Comparison of ENCODE assay signal across 8 mouse cellular contexts in genomic region chr14:27038783-27039182, GRCm38 (mm10). TPM values are rescaled to one million over a fixed set of nuclear protein-coding genes. Genes with fewer than 3 reads are reported as not detected.
DNase-seq lines count a peak whose midpoint lies in the region; ATAC-seq and TF ChIP-seq lines count a peak whose summit lies in the region.

Il17rd (plus strand) TSS chr14:27038941.

- intact Hi-C loops in gastrocnemius, adult 2 months (cut with DNase I): loop anchor here (5.0 kb wide), 1 partner anchor 144 kb away; no protein-coding TSS in a partner anchor

- peaks cover 10% of the 10 kb centered on the region for H3K4me1 ChIP-seq in hindbrain, embryonic 16.5 days (ENCODE audit: control insufficient read depth, insufficient read depth, low read depth, low read length)

- no peaks in the 10 kb centered on the region for H3K9me3 ChIP-seq in hindbrain, embryonic 16.5 days (ENCODE audit: control insufficient read depth, low read length)

- no peak for TF ChIP-seq CTCF in gastrocnemius, adult 2 months (IDR thresholded peaks at IDR 0.05)

- H3K27ac ChIP-seq in gastrocnemius, adult 2 months: peak within 1 kb of the TSS; percentile 92
- H3K27ac ChIP-seq in hindbrain, embryonic 16.5 days (ENCODE audit: low read depth, low read length): peak within 1 kb of the TSS; percentile 81

- no peaks in the 10 kb centered on the region for H3K36me3 ChIP-seq in hindbrain, embryonic 16.5 days (ENCODE audit: control insufficient read depth, insufficient read depth, low read length)

- H3K9ac ChIP-seq in hindbrain, embryonic 16.5 days (ENCODE audit: low read depth, low read length): peak within 1 kb of the TSS; percentile 87

- under 1% methylated on average over 25 of the region's 29 CpGs for WGBS in hindbrain, embryonic 16.5 days

- peak within 1 kb of the TSS; percentile 96 for H3K4me2 ChIP-seq in hindbrain, embryonic 16.5 days (ENCODE audit: low read length)

- peak; percentile 97 for DNase-seq in R1 (ENCODE audit: low read depth, low spot score)
- DNase-seq in cerebellum, postnatal 36 days: peak; percentile 70 to 76
- peak; percentile 95 for DNase-seq in gastrocnemius, adult 2 months
- peak; percentile 76 to 86 for DNase-seq in left cerebral cortex, adult 18-20 months (ENCODE audit: low spot score in 2 of 2)
- peak; percentile 93 to 96 for DNase-seq in lung, postnatal 4 days
- DNase-seq in retina, postnatal 7 days (ENCODE audit: low read depth, low spot score): peak; percentile 81
- peak; percentile 92 to 94 for DNase-seq in urinary bladder, adult 18-20 months (ENCODE audit: low spot score in 2 of 2)

- H3K4me3 ChIP-seq in gastrocnemius, adult 2 months: peak within 1 kb of the TSS; percentile 90
- peak within 1 kb of the TSS; percentile 99 for H3K4me3 ChIP-seq in hindbrain, embryonic 16.5 days (ENCODE audit: low read length)

- peak; percentile 95 for ATAC-seq in hindbrain, embryonic 16.5 days

- H3K27me3 ChIP-seq in hindbrain, embryonic 16.5 days (replicated peaks; ENCODE audit: control insufficient read depth, insufficient read depth, low read length): peaks cover 3% of the 10 kb centered on the region

RNA-seq across cellular contexts. Expression of gene Il17rd, which starts in this region (rescaled TPM):
- 1 to 10 TPM; 2.1 to 3.0 TPM for total RNA-seq in gastrocnemius, adult 2 months (2021)
- 2.5 and 2.8 TPM in 2 replicates for polyA plus RNA-seq in hindbrain, embryonic 16.5 days (2015; fragmentation: Nextera tagmentation; extraction: Ambion mirVana)
- 1 to 10 TPM; 2.1 to 2.6 TPM for total RNA-seq in left cerebral cortex, adult 18-20 months (2021)

Comparison
In these comparisons a context has a peak if more than half of its experiments do, and no peak if none do; other contexts are left out.
1. Peak in every context shown above with its lines: DNase-seq, ATAC-seq, H3K4me3 ChIP-seq and H3K27ac ChIP-seq.